Mouse (Mus musculus): Measurements from ENCODE around the gene Exo1. TPM values are rescaled to one million over a fixed set of nuclear protein-coding genes. Genes with fewer than 3 reads are reported as not detected.
A peak's percentile ranks its signal among the peaks of the same experiment; 100 is the strongest.

Gene Exo1
- polyA plus RNA-seq, 1 experiment from 2014 or later: 9.3 TPM

GRCm38 (mm10) chr1:175920029-175920428 lies 39.6 kb downstream of the Exo1 start, which contains the start of gene Gm38100:
TSS of gene Gm38100 (plus strand) at chr1:175920329.
- WGBS: 91% methylated on average over 9 of the region's 9 CpGs
- ATAC-seq (replicated peaks): no peak
- Histone ChIP-seq H3K4me2 (no peak within 1 kb of the TSS), H3K4me3 (no peak within 1 kb of the TSS), H3K27me3 (replicated peaks) (no peaks in the 10 kb centered on the region), H3K36me3 (replicated peaks) (no peaks in the 10 kb centered on the region), H3K9me3 (no peaks in the 10 kb centered on the region), H3K27ac (no peak within 1 kb of the TSS), H3K9ac (no peak within 1 kb of the TSS), H3K4me1 (no peaks in the 10 kb centered on the region)

- WGBS: 91% methylated on average over 8 of the region's 8 CpGs
- no peaks in the 10 kb centered on the region for H3K36me3 ChIP-seq (replicated peaks)
- H3K4me1 ChIP-seq: no peaks in the 10 kb centered on the region
- H3K4me2 ChIP-seq: no peak overlapping the region
- no peak for ATAC-seq (replicated peaks)
- no peak overlapping the region for H3K9ac ChIP-seq
- no peaks in the 10 kb centered on the region for H3K9me3 ChIP-seq
- H3K27ac ChIP-seq: no peak overlapping the region
- no peak overlapping the region for H3K4me3 ChIP-seq
- H3K27me3 ChIP-seq (replicated peaks): no peaks in the 10 kb centered on the region
Measured at GRCm38 (mm10) chr1:175921091-175921490, 40.7 kb downstream of the Exo1 start.

- H3K9me3 ChIP-seq: no peaks in the 10 kb centered on the region
- H3K4me3 ChIP-seq: no peak overlapping the region
- no peak overlapping the region for H3K9ac ChIP-seq
- WGBS: 56% methylated on average over 7 of the region's 7 CpGs
- H3K4me2 ChIP-seq: no peak overlapping the region
- H3K4me1 ChIP-seq: no peaks in the 10 kb centered on the region
- no peaks in the 10 kb centered on the region for H3K27me3 ChIP-seq (replicated peaks)
- peak; percentile 56; the same call in 1 of the 2 replicates for ATAC-seq (replicated peaks)
- H3K36me3 ChIP-seq (replicated peaks): no peaks in the 10 kb centered on the region
- H3K27ac ChIP-seq: no peak overlapping the region
Measured at GRCm38 (mm10) chr1:175923848-175924787, 43.7 kb downstream of the Exo1 start.

- ATAC-seq (replicated peaks): no peak
- Histone ChIP-seq H3K4me3 (no peak overlapping the region), H3K4me1 (0 out of 2 replicates have a peak, but pooled peaks cover 2% of the 10 kb centered on the region), H3K27me3 (replicated peaks) (no peaks in the 10 kb centered on the region), H3K4me2 (no peak overlapping the region), H3K9me3 (no peaks in the 10 kb centered on the region), H3K27ac (no peak overlapping the region), H3K36me3 (replicated peaks) (no peaks in the 10 kb centered on the region), H3K9ac (no peak overlapping the region)
- WGBS: 89% methylated on average over 5 of the region's 5 CpGs
Measured at GRCm38 (mm10) chr1:175931391-175931790, 51.0 kb downstream of the Exo1 start.

DNA sequence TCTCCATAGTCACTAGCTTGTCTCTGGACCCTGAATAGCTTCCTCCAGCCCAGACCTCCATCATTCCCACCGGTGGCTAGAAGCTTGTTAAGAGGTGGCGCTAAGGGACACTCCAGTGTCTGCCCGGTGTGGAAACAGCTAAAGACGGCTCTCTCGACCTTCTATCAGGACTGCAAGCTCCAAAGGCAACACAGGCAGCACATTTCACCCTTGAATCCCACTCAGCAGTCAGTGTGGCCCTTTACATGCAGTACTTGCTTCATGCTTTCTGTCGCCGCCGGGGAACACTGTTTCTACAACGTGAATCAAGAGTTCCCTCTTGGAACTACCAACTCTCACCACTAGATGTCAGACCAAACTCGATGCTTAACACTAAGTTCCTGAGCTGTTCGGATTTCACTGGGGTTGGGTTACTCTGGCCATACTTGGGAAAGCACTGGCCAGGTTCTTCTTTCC lies 55.9 kb downstream of the Exo1 start:
- 13% methylated on average over 11 of the region's 11 CpGs for WGBS
- H3K27ac ChIP-seq: no peak overlapping the region
- peak overlapping the region; percentile 46 for H3K4me2 ChIP-seq
- peak overlapping the region; percentile 23 for H3K4me3 ChIP-seq
- H3K36me3 ChIP-seq (replicated peaks): no peaks in the 10 kb centered on the region
- H3K27me3 ChIP-seq (replicated peaks): no peaks in the 10 kb centered on the region
- H3K9me3 ChIP-seq: no peaks in the 10 kb centered on the region
- H3K4me1 ChIP-seq: 0 out of 2 replicates have a peak, but pooled peaks cover 2% of the 10 kb centered on the region
- peak; percentile 87 for ATAC-seq (replicated peaks)
- H3K9ac ChIP-seq: peak overlapping the region; percentile 26; the same call in 1 of the 2 replicates

- Histone ChIP-seq H3K9me3 (no peaks in the 10 kb centered on the region), H3K27ac (no peak overlapping the region), H3K4me1 (0 out of 2 replicates have a peak, but pooled peaks cover 2% of the 10 kb centered on the region), H3K9ac (no peak overlapping the region), H3K4me3 (no peak overlapping the region), H3K36me3 (replicated peaks) (no peaks in the 10 kb centered on the region), H3K4me2 (no peak overlapping the region), H3K27me3 (replicated peaks) (no peaks in the 10 kb centered on the region)
- no peak for ATAC-seq (replicated peaks)
- 82% methylated on average over 3 of the region's 3 CpGs for WGBS
Measured at GRCm38 (mm10) chr1:175938731-175939130, 58.4 kb downstream of the Exo1 start.

DNA sequence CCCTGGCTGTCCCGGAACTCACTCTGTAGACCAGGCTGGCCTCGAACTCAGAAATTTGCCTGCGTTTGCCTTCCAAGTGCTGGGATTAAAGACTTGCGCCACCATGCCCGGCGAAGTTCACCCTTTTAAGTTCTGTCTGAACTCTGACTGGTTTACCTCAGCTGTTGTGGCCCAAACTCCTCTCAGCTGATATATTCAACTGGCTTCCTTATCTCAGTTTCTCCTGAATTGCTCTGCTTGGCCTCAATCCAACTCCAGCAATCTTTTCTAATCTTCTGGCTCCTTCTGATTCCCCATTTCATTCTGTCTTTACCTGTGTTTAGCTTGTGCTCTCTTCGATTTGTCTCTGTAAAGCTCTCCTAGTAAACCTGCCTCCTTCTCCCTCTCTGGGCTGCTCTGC lies 62.8 kb downstream of the Exo1 start:
- 91% methylated on average over 7 of the region's 7 CpGs for WGBS
- Histone ChIP-seq H3K36me3 (replicated peaks) (no peaks in the 10 kb centered on the region), H3K4me3 (no peak overlapping the region), H3K27ac (no peak overlapping the region), H3K4me1 (no peaks in the 10 kb centered on the region), H3K9ac (no peak overlapping the region), H3K4me2 (no peak overlapping the region), H3K9me3 (no peaks in the 10 kb centered on the region), H3K27me3 (replicated peaks) (no peaks in the 10 kb centered on the region)
- ATAC-seq (replicated peaks): no peak

GRCm38 (mm10) chr1:175946718-175947315 lies 66.4 kb downstream of the Exo1 start:
- Histone ChIP-seq H3K4me2 (no peak overlapping the region), H3K4me3 (no peak overlapping the region), H3K4me1 (no peaks in the 10 kb centered on the region), H3K27ac (no peak overlapping the region), H3K36me3 (replicated peaks) (no peaks in the 10 kb centered on the region), H3K9ac (no peak overlapping the region), H3K9me3 (no peaks in the 10 kb centered on the region), H3K27me3 (replicated peaks) (no peaks in the 10 kb centered on the region)
- ATAC-seq (replicated peaks): no peak
- WGBS: 80% methylated on average over 4 of the region's 4 CpGs

GRCm38 (mm10) chr1:175950421-175950820 lies 70.0 kb downstream of the Exo1 start:
- Histone ChIP-seq H3K4me2 (no peak overlapping the region), H3K9ac (no peak overlapping the region), H3K9me3 (no peaks in the 10 kb centered on the region), H3K27me3 (replicated peaks) (no peaks in the 10 kb centered on the region), H3K27ac (no peak overlapping the region), H3K36me3 (replicated peaks) (no peaks in the 10 kb centered on the region), H3K4me3 (no peak overlapping the region), H3K4me1 (no peaks in the 10 kb centered on the region)
- no peak for ATAC-seq (replicated peaks)
- WGBS: 76% methylated on average over 3 of the region's 3 CpGs

- Histone ChIP-seq H3K27me3 (replicated peaks) (no peaks in the 10 kb centered on the region), H3K9me3 (no peaks in the 10 kb centered on the region), H3K4me2 (no peak overlapping the region), H3K36me3 (replicated peaks) (no peaks in the 10 kb centered on the region), H3K4me3 (no peak overlapping the region), H3K4me1 (no peaks in the 10 kb centered on the region), H3K27ac (no peak overlapping the region), H3K9ac (no peak overlapping the region)
- WGBS: 87% methylated on average over 2 of the region's 2 CpGs
- ATAC-seq (replicated peaks): no peak
Measured at GRCm38 (mm10) chr1:175950851-175951250, 70.5 kb downstream of the Exo1 start.

- Histone ChIP-seq H3K4me3 (no peak overlapping the region), H3K9ac (no peak overlapping the region), H3K36me3 (replicated peaks) (no peaks in the 10 kb centered on the region), H3K9me3 (no peaks in the 10 kb centered on the region), H3K4me1 (no peaks in the 10 kb centered on the region), H3K27me3 (replicated peaks) (no peaks in the 10 kb centered on the region), H3K4me2 (no peak overlapping the region), H3K27ac (no peak overlapping the region)
- no peak for ATAC-seq (replicated peaks)
- WGBS: 88% methylated on average over 2 of the region's 2 CpGs
Measured at GRCm38 (mm10) chr1:175961786-175962185, 81.4 kb downstream of the Exo1 start.

Data from midbrain, embryonic 15.5 days (tissue).